22 mouse cellular contexts compared by ENCODE assay signal in genomic region chr10:44733641-44734040, GRCm38 (mm10).
DNase-seq lines count a peak whose midpoint lies in the region; ATAC-seq and TF ChIP-seq lines count a peak whose summit lies in the region.
"Had no signal": no experiment of that assay in that cellular context is flagged by ENCODE, and none has a peak within 500 bp of the region (broad histone marks: within the 10 kb centered on the region; RNA-seq: fewer than 3 reads in every experiment).

No protein-coding gene starts in this region.

- no peak for TF ChIP-seq CTCF in lung, postnatal 0 days (IDR thresholded peaks at IDR 0.05)

- no peaks in the 10 kb centered on the region for H3K9me3 ChIP-seq in lung, postnatal 0 days (ENCODE audit: low read length)
- H3K9me3 ChIP-seq: embryonic facial prominence, embryonic 13.5 days; embryonic facial prominence, embryonic 15.5 days; forebrain, embryonic 10.5 days; forebrain, embryonic 12.5 days had no signal

- H3K9ac ChIP-seq in lung, postnatal 0 days (replicated peaks; ENCODE audit: low read depth) = no peak overlapping the region
- H3K9ac ChIP-seq: embryonic facial prominence, embryonic 13.5 days; embryonic facial prominence, embryonic 15.5 days; forebrain, embryonic 12.5 days had no signal

- DNase-seq in lung, postnatal 0 days (ENCODE audit: low spot score) = no peak
- no peak for DNase-seq in lung, postnatal 36 days
- DNase-seq in ovary, adult 18-20 months (ENCODE audit: low spot score) = no peak
- DNase-seq: adrenal gland, adult 2 months; adrenal gland, postnatal 10 days; adrenal gland, postnatal 25 days; cerebellum, adult 11 months; cerebellum, adult 18-20 months; cerebellum, adult 8-10 months; cerebellum, adult 9-11 months; cerebellum, postnatal 14 days; cerebellum, postnatal 36 days; embryo, embryonic 11 days had no signal

- H3K4me1 ChIP-seq in lung, postnatal 0 days (ENCODE audit: insufficient read depth, low read depth, low read length) = no peaks in the 10 kb centered on the region
- H3K4me1 ChIP-seq: embryonic facial prominence, embryonic 13.5 days; embryonic facial prominence, embryonic 15.5 days; forebrain, embryonic 10.5 days; forebrain, embryonic 12.5 days had no signal

- H3K4me2 ChIP-seq in lung, postnatal 0 days (replicated peaks; ENCODE audit: low read depth, low read length) = no peak overlapping the region
- H3K4me2 ChIP-seq: embryonic facial prominence, embryonic 13.5 days; embryonic facial prominence, embryonic 15.5 days; forebrain, embryonic 12.5 days had no signal

- H3K27ac ChIP-seq in lung, postnatal 0 days (ENCODE audit: low read length) = no peak overlapping the region
- H3K27ac ChIP-seq: embryonic facial prominence, embryonic 13.5 days; embryonic facial prominence, embryonic 15.5 days; forebrain, embryonic 10.5 days; forebrain, embryonic 12.5 days had no signal

- ATAC-seq in lung, postnatal 0 days = peak; percentile 41; the same call in 1 of the 2 replicates
- 0 out of 2 replicates have a peak, but pooled peaks have one; percentile 29 for ATAC-seq in megakaryocyte progenitor cell, adult 5-6 weeks (replicated peaks; ENCODE audit: poor library complexity)
- ATAC-seq in megakaryocyte-erythroid progenitor cell, adult 5-6 weeks (replicated peaks; ENCODE audit: low FRiP score, low TSS enrichment, poor library complexity, severe bottlenecking) = peak; percentile 67; the same call in 1 of the 2 replicates
- ATAC-seq: forebrain, embryonic 14.5 days; forebrain, embryonic 16.5 days had no signal

- WGBS in lung, postnatal 0 days = 67% methylated on average over 5 of the region's 5 CpGs

- H3K36me3 ChIP-seq in lung, postnatal 0 days (ENCODE audit: insufficient read depth, low read length) = no peaks in the 10 kb centered on the region
- H3K36me3 ChIP-seq: embryonic facial prominence, embryonic 13.5 days; embryonic facial prominence, embryonic 15.5 days; forebrain, embryonic 10.5 days; forebrain, embryonic 12.5 days had no signal

- no peak overlapping the region for H3K4me3 ChIP-seq in lung, postnatal 0 days (ENCODE audit: low read depth, low read length)
- H3K4me3 ChIP-seq: embryonic facial prominence, embryonic 13.5 days; embryonic facial prominence, embryonic 15.5 days; erythroblast, embryonic 14.5 days; forebrain, embryonic 10.5 days; forebrain, embryonic 12.5 days had no signal

- no peak for TF ChIP-seq EP300 in lung, postnatal 0 days (IDR thresholded peaks at IDR 0.05)

- no peaks in the 10 kb centered on the region for H3K27me3 ChIP-seq in lung, postnatal 0 days (replicated peaks; ENCODE audit: insufficient read depth, low read length)
- H3K27me3 ChIP-seq: embryonic facial prominence, embryonic 13.5 days; embryonic facial prominence, embryonic 15.5 days; forebrain, embryonic 12.5 days had no signal
